Mouse (Mus musculus): Measurements from ENCODE around the gene Cnot6.

Gene Cnot6

GRCm38 (mm10) chr11:49650113-49650993, 62.2 kb downstream of the Cnot6 start:
- POLR2A ChIA-PET, result interaction anchor here in 2 of 4 experiments (1.1 to 3.6 kb wide), 9 partner anchors 10 to 197 kb away, joined by 3 to 21 read pairs (median 4); no protein-coding TSS in a partner anchor
- CTCF ChIA-PET, result interaction anchor here in 3 of 4 experiments (1.0 to 4.3 kb wide), 11 partner anchors 9 to 310 kb away, joined by 3 to 43 read pairs (median 5); partner anchors contain the start of gene Scgb3a1 (in 1 of the 3)

- CTCF ChIA-PET, result interaction anchor here in 2 of 4 experiments (1.5 to 2.1 kb wide), 2 partner anchors 9 kb away, joined by 7 to 8 read pairs; no protein-coding TSS in a partner anchor
- POLR2A ChIA-PET, result no interaction called here
These were observed 66.8 kb downstream of the Cnot6 start for GRCm38 (mm10) chr11:49645677-49646076.

- ChIA-PET POLR2A (interaction anchor here in 2 of 4 experiments (0.7 to 3.0 kb wide), 9 partner anchors 10 to 77 kb away, joined by 3 to 11 read pairs (median 4); partner anchors contain the start of gene Scgb3a1 (in 1 of the 2)), CTCF (interaction anchor here (0.6 to 3.3 kb wide), 50 partner anchors 8 to 391 kb away, joined by 3 to 43 read pairs (median 5); partner anchors contain the start of gene Scgb3a1 (in 1 of the 4))
These were observed 76.1 kb downstream of the Cnot6 start for GRCm38 (mm10) chr11:49636449-49636848.

- CTCF ChIA-PET, result interaction anchor here (0.6 to 3.3 kb wide), 27 partner anchors 7 to 351 kb away, joined by 3 to 43 read pairs (median 5); no protein-coding TSS in a partner anchor
These were observed 76.9 kb downstream of the Cnot6 start for GRCm38 (mm10) chr11:49635671-49636070.

DNA sequence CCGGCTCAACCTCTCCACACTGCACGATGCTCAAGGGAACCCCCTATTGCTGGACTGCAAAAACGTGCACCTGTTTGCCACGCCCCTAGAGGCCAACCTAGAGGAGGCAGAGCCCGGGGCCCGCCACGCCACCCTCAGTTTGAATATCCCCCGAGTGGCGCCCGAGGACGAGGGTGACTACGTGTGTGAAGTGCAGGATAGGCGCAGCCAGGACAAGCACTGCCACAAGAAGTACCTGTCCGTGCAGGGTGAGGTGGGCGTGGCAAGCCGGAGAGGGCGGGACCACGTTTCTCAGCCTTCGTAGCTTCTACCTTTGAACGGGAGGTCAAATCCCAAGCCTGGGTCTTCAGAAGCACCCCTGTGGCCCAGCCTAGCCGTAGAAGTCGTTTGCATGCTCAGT, 78.4 kb downstream of the Cnot6 start:
- POLR2A ChIA-PET, result interaction anchor here in 1 of 4 experiments (1.0 kb wide), 1 partner anchor 9 kb away, joined by 3 read pairs; no protein-coding TSS in a partner anchor
- CTCF ChIA-PET, result interaction anchor here (0.6 to 1.3 kb wide), 8 partner anchors 9 to 322 kb away, joined by 3 to 6 read pairs (median 5); no protein-coding TSS in a partner anchor

More at GRCm38 (mm10) chr11:49635671-49636070, 76.9 kb downstream of the Cnot6 start:
- POLR2A ChIA-PET, result interaction anchor here in 1 of 4 experiments (0.7 to 3.0 kb wide), 4 partner anchors 9 to 78 kb away, joined by 3 to 11 read pairs (median 5); no protein-coding TSS in a partner anchor

DNA sequence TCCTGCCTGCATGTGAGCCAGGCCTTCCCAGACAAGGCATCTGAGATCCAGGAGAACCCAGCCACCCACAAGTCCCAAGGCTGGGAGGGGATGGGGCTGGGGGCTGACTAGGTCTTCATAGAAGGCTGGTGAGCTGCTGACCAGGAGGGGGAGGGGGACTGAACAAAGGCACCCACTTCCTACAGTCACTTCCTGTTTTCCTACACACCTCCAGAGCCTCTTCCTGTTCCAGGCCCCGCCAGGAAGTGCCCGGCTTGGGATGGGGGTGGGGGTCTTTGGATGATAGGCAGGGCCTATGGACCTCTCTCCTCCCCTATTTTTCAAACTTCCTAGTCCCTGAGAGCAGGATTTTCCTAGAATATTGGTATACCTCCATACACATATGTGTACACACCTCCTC, 80.3 kb downstream of the Cnot6 start:
- ChIA-PET POLR2A (no interaction called here), CTCF (interaction anchor here in 1 of 4 experiments (0.6 kb wide), 1 partner anchor 20 kb away, joined by 4 read pairs; no protein-coding TSS in a partner anchor)

GRCm38 (mm10) chr11:49631154-49631553, 81.4 kb downstream of the Cnot6 start:
- POLR2A ChIA-PET, result no interaction called here
- CTCF ChIA-PET, result interaction anchor here in 2 of 4 experiments (0.6 to 1.1 kb wide), 2 partner anchors 21 to 384 kb away, joined by 3 read pairs; no protein-coding TSS in a partner anchor

GRCm38 (mm10) chr11:49626748-49627147, 85.8 kb downstream of the Cnot6 start:
- ChIA-PET POLR2A (interaction anchor here in 1 of 4 experiments (0.6 to 0.7 kb wide), 2 partner anchors 9 to 60 kb away, joined by 3 to 5 read pairs; no protein-coding TSS in a partner anchor), CTCF (interaction anchor here (0.5 to 2.7 kb wide), 13 partner anchors 10 to 360 kb away, joined by 3 to 20 read pairs (median 4); no protein-coding TSS in a partner anchor)

GRCm38 (mm10) chr11:49625863-49626262, 86.7 kb downstream of the Cnot6 start:
- CTCF ChIA-PET, result interaction anchor here in 3 of 4 experiments (0.8 to 2.7 kb wide), 11 partner anchors 9 to 361 kb away, joined by 3 to 20 read pairs (median 4); no protein-coding TSS in a partner anchor
- POLR2A ChIA-PET, result interaction anchor here in 1 of 4 experiments (0.5 kb wide), 1 partner anchor 1240 kb away, joined by 3 read pairs; no protein-coding TSS in a partner anchor

- ChIA-PET POLR2A (interaction anchor here in 1 of 4 experiments (1.4 kb wide), 1 partner anchor 9 kb away, joined by 3 read pairs; no protein-coding TSS in a partner anchor), CTCF (interaction anchor here in 1 of 4 experiments (1.6 kb wide), 1 partner anchor 9 kb away, joined by 3 read pairs; no protein-coding TSS in a partner anchor)
These were observed 88.4 kb downstream of the Cnot6 start for GRCm38 (mm10) chr11:49624156-49624555.

- ChIA-PET POLR2A (interaction anchor here in 1 of 4 experiments (1.1 kb wide), 1 partner anchor 74 kb away, joined by 3 read pairs; no protein-coding TSS in a partner anchor), CTCF (interaction anchor here in 2 of 4 experiments (1.2 to 1.6 kb wide), 4 partner anchors 12 to 31 kb away, joined by 3 to 4 read pairs (median 4); no protein-coding TSS in a partner anchor)
These were observed 90.6 kb downstream of the Cnot6 start for GRCm38 (mm10) chr11:49621953-49622352.
